Mouse (Mus musculus) hindbrain, embryonic 15.5 days (tissue): ENCODE measurements around the gene Cdc42bpg. TPM values are rescaled to one million over a fixed set of nuclear protein-coding genes. Genes with fewer than 3 reads are reported as not detected.
A peak's percentile ranks its signal among the peaks of the same experiment; 100 is the strongest.
"Not testable (repeated sequence)": the region's sequence is repeated elsewhere in the genome, so short reads cannot be mapped to it uniquely, and the experiment has no call there.

Source experiments
- ATAC-seq: fragments of 200-750 bp; cut with Nextera tagmentation; 2 replicates; pipeline ENCODE4 v1.8.0; 2017; ENCODE audit warnings: low read depth, moderate number of reproducible peaks, moderate TSS enrichment; ENCODE audit not compliant: low FRiP score
- H3K27ac ChIP-seq: fragments of 300-500 bp; sonication (generic); replicated peaks from 2 replicates; pipeline ENCODE4 v1.5.1; 2015; ENCODE audit warnings: mild to moderate bottlenecking, inconsistent platforms
- H3K27me3 ChIP-seq: fragments of 300-500 bp; sonication (generic); 2 replicates; pipeline ENCODE4 v1.6.1; 2015; ENCODE audit warnings: control low read depth, inconsistent platforms
- H3K36me3 ChIP-seq: fragments of 300-500 bp; sonication (generic); 2 replicates; pipeline ENCODE4 v1.6.1; 2015; ENCODE audit warnings: control low read depth, inconsistent platforms
- H3K4me1 ChIP-seq: fragments of 300-500 bp; sonication (generic); replicated peaks from 2 replicates; pipeline ENCODE4 v1.6.1; 2015; ENCODE audit warnings: control low read depth, inconsistent platforms
- H3K4me2 ChIP-seq: fragments of 300-500 bp; sonication (generic); 2 replicates; pipeline ENCODE4 v1.6.1; 2015; ENCODE audit warnings: moderate library complexity, mild to moderate bottlenecking, inconsistent platforms
- H3K4me3 ChIP-seq: fragments of 300-500 bp; sonication (generic); 2 replicates; pipeline ENCODE4 v1.5.1; 2015; ENCODE audit warnings: mild to moderate bottlenecking, inconsistent platforms
- H3K9ac ChIP-seq: fragments of 300-500 bp; sonication (generic); 2 replicates; pipeline ENCODE4 v1.6.1; 2015; ENCODE audit warnings: inconsistent platforms
- H3K9me3 ChIP-seq: fragments of 300-500 bp; sonication (generic); 2 replicates; pipeline ENCODE4 v1.6.1; 2016; ENCODE audit warnings: control low read depth, inconsistent platforms
- WGBS: fragments of 180-500 bp; shearing (Covaris S2); methylation state at CpG from one replicate; pipeline ENCODE4 v1.1.7; 2015; 5-methylcytosine and 5-hydroxymethylcytosine counted together
- polyA plus RNA-seq: library from polyadenylated mRNA; unstranded; fragments of >200 nt; fragmentation: Nextera tagmentation; extraction: Ambion mirVana; gene quantifications from 2 replicates; pipeline ENCODE4 v1.2.1, GENCODE M21; 2015

The Cdc42bpg gene
- polyA plus RNA-seq, 1 experiment from 2014 or later = 0.36 TPM

GRCm38 (mm10) chr19:6302522-6302921, 3.7 kb upstream of the Cdc42bpg start:
- Histone ChIP-seq H3K9ac (no peak overlapping the region), H3K4me2 (no peak overlapping the region), H3K36me3 (peaks cover 17% of the 10 kb centered on the region), H3K4me3 (no peak overlapping the region), H3K27me3 (no peaks in the 10 kb centered on the region), H3K4me1 (peaks cover 21% of the 10 kb centered on the region), H3K9me3 (no peaks in the 10 kb centered on the region), H3K27ac (peak overlapping the region; percentile 25; the same call in 1 of the 2 replicates)
- 0 out of 2 replicates have a peak, but pooled peaks have one; percentile 5 for ATAC-seq
- WGBS = 43% methylated on average over 4 of the region's 4 CpGs

GRCm38 (mm10) chr19:6303831-6304230, 2.4 kb upstream of the Cdc42bpg start:
- no peak overlapping the region for H3K4me3 ChIP-seq
- H3K36me3 ChIP-seq = peaks cover 4% of the 10 kb centered on the region; the same call in 1 of the 2 replicates
- H3K4me1 ChIP-seq = peaks cover 21% of the 10 kb centered on the region
- H3K9me3 ChIP-seq = no peaks in the 10 kb centered on the region
- no peak for ATAC-seq
- no peak overlapping the region for H3K4me2 ChIP-seq
- H3K27ac ChIP-seq = no peak overlapping the region
- 80% methylated on average over 6 of the region's 6 CpGs for WGBS
- no peaks in the 10 kb centered on the region for H3K27me3 ChIP-seq
- H3K9ac ChIP-seq = no peak overlapping the region

GRCm38 (mm10) chr19:6304787-6305516, 1.3 kb upstream of the Cdc42bpg start:
- H3K9me3 ChIP-seq = no peaks in the 10 kb centered on the region
- H3K27ac ChIP-seq = no peak overlapping the region
- H3K4me1 ChIP-seq = peaks cover 19% of the 10 kb centered on the region
- no peaks in the 10 kb centered on the region for H3K36me3 ChIP-seq
- ATAC-seq = no peak
- H3K4me3 ChIP-seq = no peak overlapping the region
- no peaks in the 10 kb centered on the region for H3K27me3 ChIP-seq
- no peak overlapping the region for H3K9ac ChIP-seq
- WGBS = 25% methylated on average over 5 of the region's 5 CpGs
- H3K4me2 ChIP-seq = no peak overlapping the region

GRCm38 (mm10) chr19:6305517-6306115, 640 bp upstream of the Cdc42bpg start:
- Histone ChIP-seq H3K4me3 (peak overlapping the region; percentile 40), H3K9ac (no peak overlapping the region), H3K27me3 (no peaks in the 10 kb centered on the region), H3K36me3 (no peaks in the 10 kb centered on the region), H3K27ac (no peak overlapping the region), H3K4me1 (peaks cover 15% of the 10 kb centered on the region), H3K4me2 (peak overlapping the region; percentile 60), H3K9me3 (no peaks in the 10 kb centered on the region)
- WGBS = 58% methylated on average over 8 of the region's 8 CpGs
- no peak for ATAC-seq

- Histone ChIP-seq H3K4me3 (peak overlapping the region; percentile 40), H3K27me3 (no peaks in the 10 kb centered on the region), H3K36me3 (no peaks in the 10 kb centered on the region), H3K9ac (peak overlapping the region; percentile 27), H3K9me3 (no peaks in the 10 kb centered on the region), H3K27ac (no peak overlapping the region), H3K4me2 (peak overlapping the region; percentile 60), H3K4me1 (peaks cover 15% of the 10 kb centered on the region)
- under 1% methylated on average over 25 of the region's 34 CpGs for WGBS
- ATAC-seq = peak; percentile 40
Observed at GRCm38 (mm10) chr19:6306586-6306985, 330 bp downstream of the Cdc42bpg start.

- WGBS = 89% methylated on average over 9 of the region's 9 CpGs
- H3K4me2 ChIP-seq = no peak overlapping the region
- H3K9me3 ChIP-seq = no peaks in the 10 kb centered on the region
- no peaks in the 10 kb centered on the region for H3K27me3 ChIP-seq
- H3K36me3 ChIP-seq = no peaks in the 10 kb centered on the region
- ATAC-seq = no peak
- H3K4me3 ChIP-seq = no peak overlapping the region
- peaks cover 11% of the 10 kb centered on the region for H3K4me1 ChIP-seq
- H3K9ac ChIP-seq = no peak overlapping the region
- H3K27ac ChIP-seq = no peak overlapping the region
Observed at GRCm38 (mm10) chr19:6307733-6308531, 1.7 kb downstream of the Cdc42bpg start.

GRCm38 (mm10) chr19:6310181-6310580, 3.9 kb downstream of the Cdc42bpg start:
- ATAC-seq = no peak
- WGBS = 97% methylated on average over 5 of the region's 5 CpGs
- H3K4me3 ChIP-seq = no peak overlapping the region
- no peaks in the 10 kb centered on the region for H3K36me3 ChIP-seq
- H3K4me2 ChIP-seq = no peak overlapping the region
- H3K27ac ChIP-seq = no peak overlapping the region
- peaks cover 11% of the 10 kb centered on the region for H3K4me1 ChIP-seq
- H3K9ac ChIP-seq = no peak overlapping the region
- H3K27me3 ChIP-seq = no peaks in the 10 kb centered on the region
- H3K9me3 ChIP-seq = no peaks in the 10 kb centered on the region

GRCm38 (mm10) chr19:6311783-6312182, 5.5 kb downstream of the Cdc42bpg start:
- H3K9me3 ChIP-seq, ATAC-seq, H3K9ac ChIP-seq, H3K4me3 ChIP-seq, H3K4me1 ChIP-seq, H3K27me3 ChIP-seq, H3K36me3 ChIP-seq, H3K4me2 ChIP-seq, H3K27ac ChIP-seq: not testable (repeated sequence)
- 99% methylated on average over 3 of the region's 3 CpGs for WGBS

GRCm38 (mm10) chr19:6313796-6314195, 7.5 kb downstream of the Cdc42bpg start:
- Histone ChIP-seq H3K4me1 (no peaks in the 10 kb centered on the region), H3K9me3 (no peaks in the 10 kb centered on the region), H3K9ac (no peak overlapping the region), H3K4me2 (no peak overlapping the region), H3K27ac (no peak overlapping the region), H3K27me3 (no peaks in the 10 kb centered on the region), H3K4me3 (no peak overlapping the region), H3K36me3 (no peaks in the 10 kb centered on the region)
- 88% methylated on average over 8 of the region's 8 CpGs for WGBS
- ATAC-seq = no peak

- H3K27me3 ChIP-seq = no peaks in the 10 kb centered on the region
- no peak overlapping the region for H3K4me3 ChIP-seq
- ATAC-seq = no peak
- 79% methylated on average over 8 of the region's 8 CpGs for WGBS
- no peaks in the 10 kb centered on the region for H3K36me3 ChIP-seq
- no peaks in the 10 kb centered on the region for H3K9me3 ChIP-seq
- H3K9ac ChIP-seq = no peak overlapping the region
- H3K4me2 ChIP-seq = no peak overlapping the region
- H3K4me1 ChIP-seq = no peaks in the 10 kb centered on the region
- no peak overlapping the region for H3K27ac ChIP-seq
Observed at GRCm38 (mm10) chr19:6314513-6314912, 8.3 kb downstream of the Cdc42bpg start.

GRCm38 (mm10) chr19:6315573-6315972, 9.3 kb downstream of the Cdc42bpg start:
- no peaks in the 10 kb centered on the region for H3K27me3 ChIP-seq
- H3K27ac ChIP-seq = no peak overlapping the region
- H3K4me1 ChIP-seq = no peaks in the 10 kb centered on the region
- no peak overlapping the region for H3K9ac ChIP-seq
- no peak overlapping the region for H3K4me3 ChIP-seq
- ATAC-seq = no peak
- H3K9me3 ChIP-seq = no peaks in the 10 kb centered on the region
- no peaks in the 10 kb centered on the region for H3K36me3 ChIP-seq
- WGBS = 74% methylated on average over 14 of the region's 14 CpGs
- H3K4me2 ChIP-seq = no peak overlapping the region

- no peaks in the 10 kb centered on the region for H3K4me1 ChIP-seq
- no peaks in the 10 kb centered on the region for H3K36me3 ChIP-seq
- H3K9ac ChIP-seq = no peak overlapping the region
Observed at GRCm38 (mm10) chr19:6318145-6318544, 11.9 kb downstream of the Cdc42bpg start.

More at GRCm38 (mm10) chr19:6318145-6318544, 11.9 kb downstream of the Cdc42bpg start:
- no peak overlapping the region for H3K4me2 ChIP-seq
- no peak for ATAC-seq
- H3K9me3 ChIP-seq = no peaks in the 10 kb centered on the region
- H3K4me3 ChIP-seq = no peak overlapping the region
- no peaks in the 10 kb centered on the region for H3K27me3 ChIP-seq
- H3K27ac ChIP-seq = no peak overlapping the region
- WGBS = 90% methylated on average over 12 of the region's 12 CpGs
